ENCODE assay signal across 8 mouse cellular contexts in genomic region chr12:70783475-70784239, GRCm38 (mm10). TPM values are rescaled to one million over a fixed set of nuclear protein-coding genes. Genes with fewer than 3 reads are reported as not detected.
DNase-seq lines count a peak whose midpoint lies in the region.
"Had no signal": no experiment of that assay in that cellular context is flagged by ENCODE, and none has a peak within 500 bp of the region (broad histone marks: within the 10 kb centered on the region; RNA-seq: fewer than 3 reads in every experiment).

No protein-coding gene starts in this region.

- WGBS in hindbrain, embryonic 10.5 days, result 19% methylated on average over 22 of the region's 22 CpGs
- 20% methylated on average over 22 of the region's 22 CpGs for WGBS in midbrain, embryonic 10.5 days

- H3K27ac ChIP-seq in hindbrain, embryonic 10.5 days, result peak overlapping the region; percentile 72
- peak overlapping the region; percentile 65 for H3K27ac ChIP-seq in midbrain, embryonic 10.5 days (replicated peaks)

- H3K36me3 ChIP-seq in hindbrain, embryonic 10.5 days, result no peaks in the 10 kb centered on the region
- H3K36me3 ChIP-seq in midbrain, embryonic 10.5 days, result no peaks in the 10 kb centered on the region

- no peaks in the 10 kb centered on the region for H3K9me3 ChIP-seq in hindbrain, embryonic 10.5 days
- H3K9me3 ChIP-seq in midbrain, embryonic 10.5 days (replicated peaks), result no peaks in the 10 kb centered on the region

- intact Hi-C loops in left cerebral cortex, postnatal 25 days (cut with DNase I), result no loop called here

- H3K27me3 ChIP-seq in hindbrain, embryonic 10.5 days (ENCODE audit: insufficient read depth, poor library complexity, severe bottlenecking), result peaks cover 11% of the 10 kb centered on the region
- no peaks in the 10 kb centered on the region; the same call in 1 of the 2 replicates for H3K27me3 ChIP-seq in midbrain, embryonic 10.5 days (ENCODE audit: low read depth, poor library complexity, severe bottlenecking)

- peak overlapping the region; percentile 21 for H3K4me3 ChIP-seq in hindbrain, embryonic 10.5 days
- H3K4me3 ChIP-seq in midbrain, embryonic 10.5 days, result peak overlapping the region; percentile 35
- H3K4me3 ChIP-seq: myocyte had no signal

- DNase-seq in ES-CJ7 (ENCODE audit: low read depth, low spot score) (peak; percentile 41), R1 (ENCODE audit: low read depth, low spot score) (peak; percentile 46)
- DNase-seq in hindbrain, embryonic 10.5 days (ENCODE audit: low spot score), result peak; percentile 36
- peak; percentile 42 for DNase-seq in midbrain, embryonic 10.5 days (ENCODE audit: low spot score)
- DNase-seq in right cerebral cortex, postnatal 36 days (ENCODE audit: low spot score in 2 of 2), result no peak
- DNase-seq in left cerebral cortex, postnatal 25 days (ENCODE audit: low spot score in 2 of 2), result no peak
- DNase-seq in gastrocnemius, postnatal 25 days, result no peak

- peaks cover 35% of the 10 kb centered on the region for H3K4me1 ChIP-seq in hindbrain, embryonic 10.5 days (replicated peaks)
- peaks cover 32% of the 10 kb centered on the region for H3K4me1 ChIP-seq in midbrain, embryonic 10.5 days

RNA-seq across cellular contexts. Expression of gene Frmd6, which starts 41.7 kb away (rescaled TPM):
- 16.8 and 19.5 TPM in 2 replicates for polyA plus RNA-seq in hindbrain, embryonic 10.5 days (2016; fragmentation: Nextera tagmentation; extraction: Ambion mirVana)
- polyA plus RNA-seq in midbrain, embryonic 10.5 days (2016; fragmentation: Nextera tagmentation; extraction: Ambion mirVana), result 18.0 and 19.2 TPM in 2 replicates
- 10 to 100 TPM; 34.9 to 40.8 TPM for total RNA-seq in left cerebral cortex, postnatal 25 days (2021)
- total RNA-seq in gastrocnemius, postnatal 25 days (2021), result 10 to 100 TPM; 13.6 to 16.1 TPM

Comparison
In these comparisons a context has a peak if more than half of its experiments do, and no peak if none do; other contexts are left out.
1. DNase-seq: peak in ES-CJ7 (single experiment), R1 (single experiment), hindbrain, embryonic 10.5 days (single experiment) and midbrain, embryonic 10.5 days (single experiment); none in right cerebral cortex, postnatal 36 days (0 of 2), left cerebral cortex, postnatal 25 days (0 of 2) and gastrocnemius, postnatal 25 days (single experiment).